Mouse (Mus musculus): ENCODE data around the gene Manf. TPM values are rescaled to one million over a fixed set of nuclear protein-coding genes. Genes with fewer than 3 reads are reported as not detected.

The Manf gene
- polyA plus RNA-seq (2016; fragmentation: Nextera tagmentation; extraction: Ambion mirVana), result 290 and 342 TPM in 2 replicates

DNA sequence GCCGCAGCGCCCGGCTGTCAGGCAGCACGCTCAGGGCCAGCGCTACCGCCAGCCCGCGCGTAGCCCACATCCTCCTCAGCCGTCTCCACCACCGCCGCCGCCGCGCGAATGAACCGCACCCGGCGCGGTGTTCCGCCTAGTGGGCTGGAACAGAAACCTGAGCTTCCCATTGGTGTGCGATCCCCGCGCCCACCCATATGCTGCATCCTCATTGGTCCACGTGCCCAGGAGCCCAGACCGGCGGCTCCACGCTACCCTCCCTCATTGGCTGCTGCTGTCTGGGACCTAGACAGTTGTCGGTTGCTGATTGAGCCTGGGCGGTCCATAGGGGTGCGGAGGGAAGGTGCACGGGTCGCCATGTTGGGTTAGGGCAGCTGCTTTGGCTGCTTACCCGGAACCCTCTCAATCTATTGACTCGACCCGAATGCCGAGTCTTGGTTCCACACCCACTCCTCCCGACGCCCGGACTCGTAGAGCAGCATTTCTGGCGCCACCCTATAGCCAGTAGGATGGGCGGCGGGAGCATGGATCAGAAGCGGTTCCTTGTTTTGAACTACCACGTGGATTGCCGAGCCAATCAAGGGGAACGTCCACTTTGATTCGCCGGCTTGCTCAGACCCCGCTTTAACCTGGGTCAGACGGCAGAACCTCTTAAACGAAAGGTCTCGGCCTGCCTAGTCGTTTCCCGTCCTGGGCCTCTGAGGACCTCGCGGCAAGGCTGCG is at the start of gene Manf:
Gene Manf (minus strand): TSS at position 151 of the 723 bp plus-strand sequence.
- WGBS, result under 1% methylated on average over 59 of the region's 59 CpGs
- Histone ChIP-seq H3K27me3 (ENCODE audit: low read depth, poor library complexity, severe bottlenecking) (no peaks in the 10 kb centered on the region), H3K4me3 (peak within 1 kb of the TSS; percentile 96), H3K27ac (peak within 1 kb of the TSS; percentile 96), H3K36me3 (peaks cover 35% of the 10 kb centered on the region), H3K4me1 (peaks cover 47% of the 10 kb centered on the region), H3K9me3 (replicated peaks) (no peaks in the 10 kb centered on the region)
- peak; percentile 94 for DNase-seq (ENCODE audit: low spot score)

- Histone ChIP-seq H3K27me3 (ENCODE audit: low read depth, poor library complexity, severe bottlenecking) (no peaks in the 10 kb centered on the region), H3K27ac (no peak overlapping the region), H3K9me3 (replicated peaks) (no peaks in the 10 kb centered on the region), H3K4me1 (no peaks in the 10 kb centered on the region), H3K36me3 (no peaks in the 10 kb centered on the region), H3K4me3 (no peak overlapping the region)
- no peak for DNase-seq (ENCODE audit: low spot score)
- WGBS, result 89% methylated on average over 1 of the region's 1 CpGs
Observed at GRCm38 (mm10) chr9:106934998-106935397, 43.2 kb upstream of the Manf start.

DNA sequence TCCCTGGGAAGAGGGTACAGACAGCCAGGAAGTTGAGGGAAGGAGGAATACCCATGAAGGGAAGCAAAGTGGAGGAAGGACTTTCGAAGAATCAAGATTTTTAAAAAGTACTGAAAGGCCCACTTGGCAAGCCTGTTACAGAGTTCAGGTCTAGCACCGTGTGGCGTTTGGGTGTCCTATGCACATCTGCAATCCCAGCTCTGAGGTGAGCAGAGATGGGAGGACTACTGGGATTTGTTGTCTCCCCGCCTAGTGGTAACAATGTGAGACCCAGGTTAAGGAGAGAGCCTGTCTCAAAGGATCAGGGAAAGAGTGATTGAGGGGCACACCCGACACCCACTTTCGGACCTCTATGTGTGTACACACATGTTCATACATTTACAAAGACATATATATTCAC is 23.1 kb upstream of the Manf start:
- Histone ChIP-seq H3K9me3 (replicated peaks) (no peaks in the 10 kb centered on the region), H3K27me3 (ENCODE audit: low read depth, poor library complexity, severe bottlenecking) (no peaks in the 10 kb centered on the region), H3K36me3 (no peaks in the 10 kb centered on the region), H3K27ac (no peak overlapping the region), H3K4me1 (peaks cover 19% of the 10 kb centered on the region), H3K4me3 (no peak overlapping the region)
- DNase-seq (ENCODE audit: low spot score), result no peak
- 87% methylated on average over 6 of the region's 6 CpGs for WGBS

DNA sequence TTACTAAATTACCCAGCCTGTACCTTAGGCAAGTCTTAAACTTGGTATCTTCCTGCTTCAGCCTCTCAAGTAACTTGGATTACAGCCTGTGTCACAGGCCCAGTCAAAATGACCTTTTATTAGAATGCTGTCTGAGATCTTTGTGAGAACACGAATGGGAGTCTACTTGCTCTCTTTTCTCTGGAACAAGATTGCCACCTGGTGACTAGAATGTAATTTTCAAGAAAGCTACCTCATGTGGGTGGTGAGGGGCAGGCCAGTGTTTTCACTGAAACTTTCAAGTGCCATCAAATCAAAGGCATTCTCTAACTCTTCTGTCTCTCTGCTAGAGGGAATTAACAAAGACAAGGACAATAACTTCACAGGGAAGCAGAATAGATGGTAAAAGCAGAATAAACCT is 22.0 kb upstream of the Manf start:
- H3K4me3 ChIP-seq, result no peak overlapping the region
- no peaks in the 10 kb centered on the region for H3K9me3 ChIP-seq (replicated peaks)
- WGBS, result 27% methylated on average over 1 of the region's 1 CpGs
- no peaks in the 10 kb centered on the region for H3K36me3 ChIP-seq
- no peak overlapping the region for H3K27ac ChIP-seq
- no peak for DNase-seq (ENCODE audit: low spot score)
- no peaks in the 10 kb centered on the region for H3K27me3 ChIP-seq (ENCODE audit: low read depth, poor library complexity, severe bottlenecking)
- peaks cover 27% of the 10 kb centered on the region for H3K4me1 ChIP-seq

DNA sequence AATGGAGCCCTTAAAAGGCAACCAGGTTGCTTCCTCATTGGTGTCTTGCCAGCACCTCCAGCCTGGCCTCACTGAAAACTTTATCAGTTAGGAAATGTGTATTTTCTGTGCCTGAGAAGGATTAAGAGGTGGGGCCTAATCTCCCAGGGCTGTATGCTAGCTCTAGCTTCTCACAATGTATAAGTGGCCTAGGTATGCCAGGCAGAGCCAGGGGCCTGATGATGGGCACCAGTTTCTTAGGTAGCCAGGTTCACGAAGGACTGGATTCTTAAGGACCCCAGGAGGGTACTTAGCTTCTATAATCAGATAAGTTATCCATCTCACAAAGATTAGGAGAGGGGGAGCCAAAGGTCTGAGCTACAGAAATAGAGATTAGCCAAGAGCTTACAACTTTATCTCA is 19.8 kb upstream of the Manf start:
- 96% methylated on average over 1 of the region's 1 CpGs for WGBS
- H3K27ac ChIP-seq, result peak overlapping the region; percentile 26; the same call in 1 of the 2 replicates
- no peaks in the 10 kb centered on the region for H3K9me3 ChIP-seq (replicated peaks)
- H3K27me3 ChIP-seq (ENCODE audit: low read depth, poor library complexity, severe bottlenecking), result no peaks in the 10 kb centered on the region
- H3K4me3 ChIP-seq, result no peak overlapping the region
- H3K4me1 ChIP-seq, result peaks cover 33% of the 10 kb centered on the region
- H3K36me3 ChIP-seq, result no peaks in the 10 kb centered on the region
- no peak for DNase-seq (ENCODE audit: low spot score)

- 62% methylated on average over 5 of the region's 5 CpGs for WGBS
- DNase-seq (ENCODE audit: low spot score), result no peak
- H3K27ac ChIP-seq, result no peak overlapping the region
Observed at GRCm38 (mm10) chr9:106908715-106909114, 16.9 kb upstream of the Manf start.

GRCm38 (mm10) chr9:106908174-106908573 is 16.4 kb upstream of the Manf start:
- peaks cover 33% of the 10 kb centered on the region for H3K4me1 ChIP-seq
- WGBS, result 87% methylated on average over 3 of the region's 3 CpGs
- no peak overlapping the region for H3K27ac ChIP-seq
- no peak overlapping the region for H3K4me3 ChIP-seq
- H3K9me3 ChIP-seq (replicated peaks), result no peaks in the 10 kb centered on the region
- no peaks in the 10 kb centered on the region for H3K27me3 ChIP-seq (ENCODE audit: low read depth, poor library complexity, severe bottlenecking)
- H3K36me3 ChIP-seq, result no peaks in the 10 kb centered on the region
- no peak for DNase-seq (ENCODE audit: low spot score)

More at GRCm38 (mm10) chr9:106908715-106909114, 16.9 kb upstream of the Manf start:
- H3K36me3 ChIP-seq, result no peaks in the 10 kb centered on the region
- no peak overlapping the region for H3K4me3 ChIP-seq
- H3K4me1 ChIP-seq, result peaks cover 33% of the 10 kb centered on the region
- no peaks in the 10 kb centered on the region for H3K9me3 ChIP-seq (replicated peaks)
- no peaks in the 10 kb centered on the region for H3K27me3 ChIP-seq (ENCODE audit: low read depth, poor library complexity, severe bottlenecking)

- Histone ChIP-seq H3K27ac (no peak overlapping the region), H3K36me3 (no peaks in the 10 kb centered on the region), H3K4me1 (peaks cover 31% of the 10 kb centered on the region), H3K4me3 (no peak overlapping the region), H3K27me3 (ENCODE audit: low read depth, poor library complexity, severe bottlenecking) (no peaks in the 10 kb centered on the region), H3K9me3 (replicated peaks) (no peaks in the 10 kb centered on the region)
- no peak for DNase-seq (ENCODE audit: low spot score)
- WGBS, result 83% methylated on average over 8 of the region's 8 CpGs
Observed at GRCm38 (mm10) chr9:106906597-106906996, 14.8 kb upstream of the Manf start.

- no peaks in the 10 kb centered on the region for H3K9me3 ChIP-seq (replicated peaks)
- 17% methylated on average over 1 of the region's 1 CpGs for WGBS
- no peaks in the 10 kb centered on the region for H3K27me3 ChIP-seq (ENCODE audit: low read depth, poor library complexity, severe bottlenecking)
- H3K36me3 ChIP-seq, result no peaks in the 10 kb centered on the region
- no peak overlapping the region for H3K27ac ChIP-seq
- no peak overlapping the region for H3K4me3 ChIP-seq
- DNase-seq (ENCODE audit: low spot score), result no peak
- H3K4me1 ChIP-seq, result peaks cover 6% of the 10 kb centered on the region; the same call in 1 of the 2 replicates
Observed at GRCm38 (mm10) chr9:106903791-106904134, 12.0 kb upstream of the Manf start.

- Histone ChIP-seq H3K36me3 (no peaks in the 10 kb centered on the region), H3K4me1 (peaks cover under 1% of the 10 kb centered on the region; the same call in 1 of the 2 replicates), H3K27ac (no peak overlapping the region), H3K4me3 (no peak overlapping the region), H3K27me3 (ENCODE audit: low read depth, poor library complexity, severe bottlenecking) (no peaks in the 10 kb centered on the region), H3K9me3 (replicated peaks) (no peaks in the 10 kb centered on the region)
- WGBS, result 81% methylated on average over 4 of the region's 4 CpGs
- DNase-seq (ENCODE audit: low spot score), result no peak
Observed at GRCm38 (mm10) chr9:106903099-106903790, 11.5 kb upstream of the Manf start.

DNA sequence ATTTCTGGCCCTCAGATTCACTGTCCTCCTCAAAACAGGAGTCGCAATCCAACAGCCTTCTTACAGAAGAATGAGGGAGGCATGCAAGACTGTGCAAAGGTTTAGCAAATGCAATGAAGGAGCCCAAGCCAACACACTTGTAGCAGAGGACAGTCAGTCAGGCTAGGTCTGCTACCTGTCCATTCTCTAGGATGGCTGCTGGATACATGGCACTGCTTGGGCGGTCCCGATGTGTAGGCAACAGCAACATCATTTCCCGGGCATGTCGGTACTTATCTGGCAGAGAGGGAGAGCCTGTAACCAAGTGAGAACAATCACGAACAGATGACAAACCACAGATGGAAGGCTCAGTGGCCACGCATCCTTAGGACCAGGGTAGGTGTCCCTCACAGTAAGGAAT is 9.8 kb upstream of the Manf start:
- Histone ChIP-seq H3K4me1 (no peaks in the 10 kb centered on the region), H3K9me3 (replicated peaks) (no peaks in the 10 kb centered on the region), H3K36me3 (no peaks in the 10 kb centered on the region), H3K27me3 (ENCODE audit: low read depth, poor library complexity, severe bottlenecking) (no peaks in the 10 kb centered on the region), H3K4me3 (no peak overlapping the region), H3K27ac (no peak overlapping the region)
- 92% methylated on average over 7 of the region's 7 CpGs for WGBS
- DNase-seq (ENCODE audit: low spot score), result no peak

GRCm38 (mm10) chr9:106898901-106899300 is 7.1 kb upstream of the Manf start:
- Histone ChIP-seq H3K27me3 (ENCODE audit: low read depth, poor library complexity, severe bottlenecking) (no peaks in the 10 kb centered on the region), H3K27ac (no peak overlapping the region), H3K4me3 (no peak overlapping the region), H3K9me3 (replicated peaks) (no peaks in the 10 kb centered on the region), H3K36me3 (no peaks in the 10 kb centered on the region), H3K4me1 (no peaks in the 10 kb centered on the region)
- WGBS, result 71% methylated on average over 1 of the region's 1 CpGs
- no peak for DNase-seq (ENCODE audit: low spot score)

DNA sequence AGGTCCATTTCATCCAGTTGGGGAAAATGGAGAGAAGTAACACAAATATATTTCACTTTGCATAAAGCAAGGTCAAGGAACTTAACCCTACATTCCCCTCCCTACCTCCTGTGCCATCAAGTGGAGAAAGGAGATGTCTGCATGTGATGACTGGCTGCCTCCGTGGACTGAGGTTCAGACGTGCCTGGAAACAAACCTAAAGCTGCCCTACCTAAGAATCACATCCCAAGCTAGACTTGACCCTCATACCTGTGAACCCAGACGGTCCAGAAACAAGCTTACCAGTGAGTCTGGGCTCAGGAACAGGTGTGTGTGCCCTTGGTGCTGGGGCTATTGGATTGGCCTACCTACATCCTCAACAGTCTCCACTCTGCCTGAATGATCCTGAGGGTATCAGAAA is 1.5 kb upstream of the Manf start:
- H3K4me1 ChIP-seq, result peaks cover 35% of the 10 kb centered on the region
- H3K27me3 ChIP-seq (ENCODE audit: low read depth, poor library complexity, severe bottlenecking), result no peaks in the 10 kb centered on the region
- H3K27ac ChIP-seq, result peak overlapping the region; percentile 96
- H3K4me3 ChIP-seq, result peak overlapping the region; percentile 96
- WGBS, result 59% methylated on average over 3 of the region's 3 CpGs
- peaks cover 26% of the 10 kb centered on the region for H3K36me3 ChIP-seq
- DNase-seq (ENCODE audit: low spot score), result no peak
- H3K9me3 ChIP-seq (replicated peaks), result no peaks in the 10 kb centered on the region

Measured in limb, embryonic 10.5 days (tissue).